Comparison of ENCODE assay signal across 21 mouse cellular contexts in genomic region chr9:78103965-78104560, GRCm38 (mm10). TPM values are rescaled to one million over a fixed set of nuclear protein-coding genes. Genes with fewer than 3 reads are reported as not detected.
DNase-seq lines count a peak whose midpoint lies in the region; ATAC-seq and TF ChIP-seq lines count a peak whose summit lies in the region.
"Had no signal": no experiment of that assay in that cellular context is flagged by ENCODE, and none has a peak within 500 bp of the region (broad histone marks: within the 10 kb centered on the region; RNA-seq: fewer than 3 reads in every experiment).

No protein-coding gene starts in this region.

- DNase-seq in left cerebral cortex, adult 11 months (ENCODE audit: low spot score), result no peak
- DNase-seq in left cerebral cortex, postnatal 4 days, result no peak
- DNase-seq: cerebellum, adult 11 months; cerebellum, postnatal 25 days; retina, postnatal 1 day; thymus, adult 18-20 months had no signal

- H3K27me3 ChIP-seq in megakaryocyte, embryonic 14.5 days (replicated peaks), result no peaks in the 10 kb centered on the region
- no peaks in the 10 kb centered on the region for H3K27me3 ChIP-seq in liver, embryonic 15.5 days
- H3K27me3 ChIP-seq: limb, embryonic 12.5 days; midbrain, embryonic 15.5 days had no signal

- no peak overlapping the region for H3K9ac ChIP-seq in liver, embryonic 15.5 days
- H3K9ac ChIP-seq: limb, embryonic 12.5 days; midbrain, embryonic 15.5 days had no signal

- no peak for TF ChIP-seq CTCF in bone marrow, adult 2 months (IDR thresholded peaks at IDR 0.05; ENCODE audit: control insufficient read depth, insufficient read depth, low read length)

- intact Hi-C loops in left cerebral cortex, postnatal 4 days (cut with DNase I), result no loop called here

- 81% methylated on average over 8 of the region's 8 CpGs for WGBS in bone marrow, adult 2 months
- 77% methylated on average over 8 of the region's 8 CpGs for WGBS in liver, embryonic 15.5 days (ENCODE audit: insufficient replicate concordance)

- H3K4me2 ChIP-seq in liver, embryonic 15.5 days, result peak overlapping the region; percentile 97
- H3K4me2 ChIP-seq: limb, embryonic 12.5 days; midbrain, embryonic 15.5 days had no signal

- peaks cover 70% of the 10 kb centered on the region for H3K36me3 ChIP-seq in megakaryocyte, embryonic 14.5 days (replicated peaks; ENCODE audit: low read length)
- H3K36me3 ChIP-seq in liver, embryonic 15.5 days (replicated peaks), result peaks cover 62% of the 10 kb centered on the region

- peak overlapping the region; percentile 99 for H3K4me3 ChIP-seq in megakaryocyte, embryonic 14.5 days (replicated peaks)
- H3K4me3 ChIP-seq in bone marrow, adult 2 months (replicated peaks; ENCODE audit: control insufficient read depth, low read depth, low read length), result no peak overlapping the region
- H3K4me3 ChIP-seq in liver, embryonic 15.5 days (replicated peaks), result peak overlapping the region; percentile 96
- H3K4me3 ChIP-seq: hindbrain, embryonic 10.5 days; layer of hippocampus, adult 2 months; limb, embryonic 12.5 days; midbrain, embryonic 15.5 days had no signal

- no peak for ATAC-seq in megakaryocyte, adult 5-6 weeks (ENCODE audit: poor library complexity, severe bottlenecking)
- no peak for ATAC-seq in liver, embryonic 15.5 days (ENCODE audit: insufficient read depth)
- no peak for ATAC-seq in CD4-positive, CD25-positive, alpha-beta regulatory T cell, adult 4 months
- ATAC-seq: forebrain, embryonic 16.5 days; midbrain, embryonic 15.5 days had no signal

- H3K4me1 ChIP-seq in megakaryocyte, embryonic 14.5 days, result peaks cover 71% of the 10 kb centered on the region
- peaks cover 2% of the 10 kb centered on the region; the same call in 1 of the 2 replicates for H3K4me1 ChIP-seq in bone marrow, adult 2 months (ENCODE audit: control insufficient read depth, insufficient read depth, low read length)
- peaks cover 53% of the 10 kb centered on the region for H3K4me1 ChIP-seq in liver, embryonic 15.5 days (replicated peaks)

- H3K27ac ChIP-seq in bone marrow, adult 2 months (ENCODE audit: control insufficient read depth, insufficient read depth, low read depth, low read length, poor library complexity), result peak overlapping the region; percentile 7; the same call in 1 of the 2 replicates
- peak overlapping the region; percentile 99 for H3K27ac ChIP-seq in liver, embryonic 15.5 days (replicated peaks)
- H3K27ac ChIP-seq: hindbrain, embryonic 10.5 days; layer of hippocampus, adult 2 months; limb, embryonic 12.5 days; midbrain, embryonic 15.5 days had no signal

- H3K9me3 ChIP-seq in megakaryocyte, embryonic 14.5 days, result no peaks in the 10 kb centered on the region
- no peaks in the 10 kb centered on the region for H3K9me3 ChIP-seq in liver, embryonic 15.5 days (replicated peaks)
- H3K9me3 ChIP-seq: hindbrain, embryonic 10.5 days; limb, embryonic 12.5 days; midbrain, embryonic 15.5 days had no signal

- no peak for TF ChIP-seq POLR2A in bone marrow, adult 2 months (IDR thresholded peaks at IDR 0.05; ENCODE audit: borderline replicate concordance, control insufficient read depth, low read depth, low read length)

RNA-seq across cellular contexts. Expression of gene Fbxo9, which starts 4.8 kb away (rescaled TPM):
- 67.6 and 168 TPM in 2 replicates for polyA plus RNA-seq in megakaryocyte, embryonic 14.5 days (2012; ENCODE audit: insufficient read depth, low replicate concordance)
- 40.3 and 50.5 TPM in 2 replicates for total RNA-seq in megakaryocyte, adult 5-6 weeks (2015)
- total RNA-seq in megakaryocyte, adult 5-6 weeks (2017), result 43.8 and 49.2 TPM in 2 replicates
- polyA plus RNA-seq in bone marrow, adult 2 months (2011; ENCODE audit: insufficient read depth, insufficient read length, low replicate concordance, missing spikeins), result 66.8 and 99.1 TPM in 2 replicates
- polyA plus RNA-seq in liver, embryonic 15.5 days (2015; fragmentation: Nextera tagmentation; extraction: Ambion mirVana), result 74.2 and 81.2 TPM in 2 replicates
- 10 to 100 TPM; 25.4 to 29.3 TPM for polyA plus RNA-seq in CD4-positive, CD25-positive, alpha-beta regulatory T cell, adult 4 months (2017; shearing (Covaris generic))
- 10 to 100 TPM; 80.3 to 85.6 TPM for total RNA-seq in left cerebral cortex, postnatal 4 days (2021)

RNA-seq across cellular contexts. Expression of gene Ick, which starts 4.9 kb away (rescaled TPM):
- polyA plus RNA-seq in megakaryocyte, embryonic 14.5 days (2012; ENCODE audit: insufficient read depth, low replicate concordance), result 23.0 and 64.0 TPM in 2 replicates
- total RNA-seq in megakaryocyte, adult 5-6 weeks (2015), result 3.4 and 6.2 TPM in 2 replicates
- total RNA-seq in megakaryocyte, adult 5-6 weeks (2017), result 2.5 and 8.0 TPM in 2 replicates
- polyA plus RNA-seq in bone marrow, adult 2 months (2011; ENCODE audit: insufficient read depth, insufficient read length, low replicate concordance, missing spikeins), result 4.4 and 6.5 TPM in 2 replicates
- polyA plus RNA-seq in liver, embryonic 15.5 days (2015; fragmentation: Nextera tagmentation; extraction: Ambion mirVana), result 4.6 TPM in 2 replicates
- 10 to 100 TPM in 1 of 2 experiments, 1 to 10 TPM in 1; 9.0 to 10.2 TPM for polyA plus RNA-seq in CD4-positive, CD25-positive, alpha-beta regulatory T cell, adult 4 months (2017; shearing (Covaris generic))
- total RNA-seq in left cerebral cortex, postnatal 4 days (2021), result 10 to 100 TPM; 59.9 to 64.0 TPM

RNA-seq across cellular contexts. Expression of gene Gcm1, which starts 52.3 kb away (rescaled TPM):
- polyA plus RNA-seq in megakaryocyte, embryonic 14.5 days (2012; ENCODE audit: insufficient read depth, low replicate concordance), result not detected in 2 replicates
- total RNA-seq in megakaryocyte, adult 5-6 weeks (2015), result not detected in 2 replicates
- total RNA-seq in megakaryocyte, adult 5-6 weeks (2017), result not detected in 2 replicates
- polyA plus RNA-seq in bone marrow, adult 2 months (2011; ENCODE audit: insufficient read depth, insufficient read length, low replicate concordance, missing spikeins), result not detected in 2 replicates
- polyA plus RNA-seq in liver, embryonic 15.5 days (2015; fragmentation: Nextera tagmentation; extraction: Ambion mirVana), result not detected in 2 replicates
- not detected for polyA plus RNA-seq in CD4-positive, CD25-positive, alpha-beta regulatory T cell, adult 4 months (2017; shearing (Covaris generic))
- total RNA-seq in left cerebral cortex, postnatal 4 days (2021), result not detected
- total RNA-seq: gastrocnemius, adult 18-20 months; layer of hippocampus, adult 2 months; left cerebral cortex, adult 8-10 months; megakaryocyte progenitor cell, adult 5-6 weeks; neutrophil, adult 5-6 weeks had no signal
- polyA plus RNA-seq: forebrain, embryonic 16.5 days; limb, embryonic 12.5 days; midbrain, embryonic 15.5 days; stomach, embryonic 14.5 days had no signal
